Comparison of ENCODE assay signal across 9 mouse cellular contexts in the genomic region with DNA sequence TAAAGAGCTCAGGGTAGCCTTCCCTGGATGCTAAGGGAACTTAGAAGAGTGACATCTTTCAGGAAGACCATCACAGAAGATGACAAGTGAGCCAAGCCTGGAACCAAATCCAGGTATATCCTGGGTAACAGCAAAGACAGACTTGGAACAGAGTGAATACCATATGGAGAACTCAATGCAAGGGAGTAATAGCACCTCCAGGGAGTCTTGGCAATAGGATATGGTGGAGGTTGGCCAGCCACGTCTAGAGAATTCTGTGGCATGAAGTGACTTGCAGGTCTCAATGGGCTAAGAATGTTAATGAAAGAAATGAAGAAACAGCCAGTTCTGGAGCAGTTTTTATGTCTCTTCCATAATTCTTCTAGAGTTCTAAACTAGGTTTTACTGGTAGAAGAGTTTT.
"Had no signal": no experiment of that assay in that cellular context is flagged by ENCODE, and none has a peak within 500 bp of the region (broad histone marks: within the 10 kb centered on the region; RNA-seq: fewer than 3 reads in every experiment).

No protein-coding gene starts in this region.

- ATAC-seq: lung, postnatal 0 days had no signal

- DNase-seq: kidney, postnatal 25 days; lung, adult 2 months; lung, postnatal 4 days; midbrain, embryonic 14.5 days; right cerebral cortex, postnatal 4 days; spleen, adult 18-20 months; thymus, adult 18-20 months; thymus, postnatal 14 days had no signal
